Mouse (Mus musculus): Measurements from ENCODE around the gene Nmi. TPM values are rescaled to one million over a fixed set of nuclear protein-coding genes. Genes with fewer than 3 reads are reported as not detected.

Nmi gene
- total RNA-seq, 2 experiments from 2014 or later: 2.3 to 10.8 TPM

Other genes starting within 250 kb of the Nmi start
- 13.3 and 25.7 TPM in 2 replicates for gene Rbm43, start 38.3 kb downstream of the Nmi start, total RNA-seq (2015; ENCODE audit: low replicate concordance)
- 12.5 and 16.9 TPM in 2 replicates for gene Rbm43, start 38.3 kb downstream of the Nmi start, total RNA-seq (2017; ENCODE audit: low replicate concordance)
- not detected in 2 replicates for gene Tnfaip6, start 64.5 kb upstream of the Nmi start, total RNA-seq (2015; ENCODE audit: low replicate concordance)
- gene Tnfaip6, start 64.5 kb upstream of the Nmi start, total RNA-seq (2017; ENCODE audit: low replicate concordance): 1.1 TPM in 1 of 2 replicates, not detected in the other
- 25.3 and 42.1 TPM in 2 replicates for gene Rif1, start 99.3 kb upstream of the Nmi start, total RNA-seq (2015; ENCODE audit: low replicate concordance)
- 35.0 and 53.4 TPM in 2 replicates for gene Rif1, start 99.3 kb upstream of the Nmi start, total RNA-seq (2017; ENCODE audit: low replicate concordance)

Data from erythroblast, adult 5-6 weeks (primary cell).